Mouse (Mus musculus) thymus, postnatal 10 days (tissue): Measurements from ENCODE around the gene Tia1.

Experiments used
- DNase-seq, 2 experiments: peaks; one replicate each; pipeline ENCODE4 v3.0.0; 2021; ENCODE audit warnings: low spot score in 2 of 2

The Tia1 gene

GRCm38 (mm10) chr6:86480189-86480831, 76.3 kb downstream of the Tia1 start:
- DNase-seq = no peak

- DNase-seq = no peak
Measured at GRCm38 (mm10) chr6:86481871-86482270, 77.9 kb downstream of the Tia1 start.
